Mouse (Mus musculus) c-Kit-positive CD71-positive TER-119-negative erythroid progenitor cells, embryonic 14.5 days (primary cell): Measurements from ENCODE around the gene Mrln.
"Not testable (repeated sequence)": the region's sequence is repeated elsewhere in the genome, so short reads cannot be mapped to it uniquely, and the experiment has no call there.

Experiments used
- DNase-seq: peaks from one replicate; pipeline ENCODE4 v3.0.0-alpha.2; 2013; ENCODE audit warnings: low read depth

The Mrln gene

GRCm38 (mm10) chr10:70195786-70196185 lies 8.7 kb upstream of the Mrln start:
- DNase-seq = no peak

- no peak for DNase-seq
Observed at GRCm38 (mm10) chr10:70196666-70197065, 7.8 kb upstream of the Mrln start.

- no peak for DNase-seq
Observed at GRCm38 (mm10) chr10:70197601-70198000, 6.9 kb upstream of the Mrln start.

- DNase-seq = no peak
Observed at GRCm38 (mm10) chr10:70198012-70198411, 6.5 kb upstream of the Mrln start.

GRCm38 (mm10) chr10:70198951-70199463 lies 5.5 kb upstream of the Mrln start:
- no peak for DNase-seq

GRCm38 (mm10) chr10:70199466-70200210 lies 4.8 kb upstream of the Mrln start:
- DNase-seq = no peak

GRCm38 (mm10) chr10:70200889-70201500 lies 3.5 kb upstream of the Mrln start:
- DNase-seq = no peak

- DNase-seq = no peak
Observed at GRCm38 (mm10) chr10:70211281-70211680, 6.8 kb downstream of the Mrln start.

- DNase-seq = no peak
Observed at GRCm38 (mm10) chr10:70220971-70221370, 16.5 kb downstream of the Mrln start.

- not testable (repeated sequence) for DNase-seq
Observed at GRCm38 (mm10) chr10:70222231-70222630, 17.8 kb downstream of the Mrln start.

GRCm38 (mm10) chr10:70224571-70224970 lies 20.1 kb downstream of the Mrln start:
- DNase-seq = no peak

- no peak for DNase-seq
Observed at GRCm38 (mm10) chr10:70225760-70226159, 21.3 kb downstream of the Mrln start.

GRCm38 (mm10) chr10:70226608-70227007 lies 22.1 kb downstream of the Mrln start:
- DNase-seq = no peak

- no peak for DNase-seq
Observed at GRCm38 (mm10) chr10:70230352-70230751, 25.9 kb downstream of the Mrln start.

- no peak for DNase-seq
Observed at GRCm38 (mm10) chr10:70237936-70238335, 33.5 kb downstream of the Mrln start.

- DNase-seq = no peak
Observed at GRCm38 (mm10) chr10:70242751-70243444, 38.4 kb downstream of the Mrln start.

GRCm38 (mm10) chr10:70244921-70245558 lies 40.6 kb downstream of the Mrln start, which contains the start of gene Slc16a9:
Gene Slc16a9, plus strand, starts transcription at chr10:70245100.
- no peak for DNase-seq

- DNase-seq = no peak
Observed at GRCm38 (mm10) chr10:70245559-70245945, 41.1 kb downstream of the Mrln start.

- no peak for DNase-seq
Observed at GRCm38 (mm10) chr10:70246076-70246475, 41.6 kb downstream of the Mrln start.

- no peak for DNase-seq
Observed at GRCm38 (mm10) chr10:70250354-70250753, 45.9 kb downstream of the Mrln start.

GRCm38 (mm10) chr10:70250766-70251165 lies 46.3 kb downstream of the Mrln start:
- DNase-seq = no peak

- DNase-seq = no peak
Observed at GRCm38 (mm10) chr10:70254666-70255065, 50.2 kb downstream of the Mrln start.
